Mouse (Mus musculus): ENCODE measurements around the gene Gucy2e.
A peak's percentile ranks its signal among the peaks of the same experiment; 100 is the strongest.

Gene Gucy2e

GRCm38 (mm10) chr11:69172606-69173005 lies 64.2 kb downstream of the Gucy2e start:
- no peak for DNase-seq (ENCODE audit: low read depth)

GRCm38 (mm10) chr11:69171626-69172025 lies 65.2 kb downstream of the Gucy2e start:
- DNase-seq (ENCODE audit: low read depth) = peak; percentile 69

- DNase-seq (ENCODE audit: low read depth) = no peak
These were observed 67.5 kb downstream of the Gucy2e start for GRCm38 (mm10) chr11:69169313-69169712.
